In the genomic region with DNA sequence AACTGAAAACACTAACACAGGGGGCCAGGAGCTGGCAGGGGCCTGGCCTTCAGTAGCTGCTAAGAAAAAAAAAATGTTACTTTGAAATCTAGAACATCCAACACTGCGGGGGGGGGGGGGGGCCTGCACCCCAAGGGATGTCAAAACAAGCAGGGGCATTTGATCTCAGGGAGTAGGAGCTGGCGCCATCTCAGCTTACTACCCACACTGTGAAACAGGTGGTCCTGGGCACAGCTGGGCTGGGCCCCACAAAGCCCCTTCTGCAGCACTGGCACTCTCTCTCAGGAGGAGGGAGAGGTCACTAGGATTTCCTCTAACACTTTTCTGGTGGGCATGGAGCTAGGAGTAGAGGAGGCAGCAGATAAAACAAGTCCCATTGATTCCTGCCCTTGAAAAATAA, we compare ENCODE assay signal across 26 mouse cellular contexts. TPM values are rescaled to one million over a fixed set of nuclear protein-coding genes. Genes with fewer than 3 reads are reported as not detected.
A peak's percentile ranks its signal among the peaks of the same experiment; 100 is the strongest.
DNase-seq lines count a peak whose midpoint lies in the region; ATAC-seq and TF ChIP-seq lines count a peak whose summit lies in the region.
"Had no signal": no experiment of that assay in that cellular context is flagged by ENCODE, and none has a peak within 500 bp of the region (broad histone marks: within the 10 kb centered on the region; RNA-seq: fewer than 3 reads in every experiment).

No protein-coding gene starts in this region.

- H3ac ChIP-seq in myocyte (ENCODE audit: control insufficient read depth, insufficient read length) = no peak overlapping the region

- H3K79me2 ChIP-seq in myocyte (ENCODE audit: control insufficient read depth, insufficient read depth) = no peaks in the 10 kb centered on the region

- no peak overlapping the region for H3K4me2 ChIP-seq in kidney, embryonic 16.5 days (replicated peaks; ENCODE audit: low read depth, low read length)
- no peak overlapping the region for H3K4me2 ChIP-seq in myocyte (ENCODE audit: low read depth)
- H3K4me2 ChIP-seq: embryonic facial prominence, embryonic 12.5 days; embryonic facial prominence, embryonic 15.5 days; heart, embryonic 12.5 days; heart, embryonic 15.5 days; hindbrain, embryonic 13.5 days had no signal

- no peak overlapping the region for H3K4me3 ChIP-seq in gastrocnemius, adult 2 months
- no peak overlapping the region for H3K4me3 ChIP-seq in kidney, embryonic 16.5 days (ENCODE audit: low read length)
- H3K4me3 ChIP-seq in myocyte = no peak overlapping the region
- H3K4me3 ChIP-seq: embryonic facial prominence, embryonic 12.5 days; embryonic facial prominence, embryonic 15.5 days; heart, embryonic 12.5 days; heart, embryonic 15.5 days; hindbrain, embryonic 10.5 days; hindbrain, embryonic 13.5 days had no signal

- H3K27ac ChIP-seq in gastrocnemius, adult 2 months = 0 out of 2 replicates have a peak overlapping the region, but pooled peaks have one; percentile 16
- no peak overlapping the region for H3K27ac ChIP-seq in kidney, embryonic 16.5 days (ENCODE audit: low read length)
- H3K27ac ChIP-seq: embryonic facial prominence, embryonic 12.5 days; embryonic facial prominence, embryonic 15.5 days; heart, embryonic 15.5 days; hindbrain, embryonic 13.5 days had no signal

- peak; percentile 39; the same call in 1 of the 2 replicates for ATAC-seq in kidney, embryonic 16.5 days (ENCODE audit: low FRiP score, low TSS enrichment)
- ATAC-seq: activated CD4-positive, CD25-positive, alpha-beta regulatory T cell, adult 4 months; forebrain, embryonic 14.5 days; forebrain, postnatal 0 days; hindbrain, embryonic 16.5 days had no signal

- no peaks in the 10 kb centered on the region for H3K9me3 ChIP-seq in kidney, embryonic 16.5 days (ENCODE audit: low read length)
- H3K9me3 ChIP-seq: embryonic facial prominence, embryonic 12.5 days; embryonic facial prominence, embryonic 15.5 days; heart, embryonic 12.5 days; heart, embryonic 15.5 days; hindbrain, embryonic 10.5 days; hindbrain, embryonic 13.5 days had no signal

- no peak for TF ChIP-seq CTCF in gastrocnemius, adult 2 months (IDR thresholded peaks at IDR 0.05)

- WGBS in kidney, embryonic 16.5 days = 28% methylated on average over 2 of the region's 2 CpGs

- intact Hi-C loops in gastrocnemius, adult 2 months (cut with DNase I) = loop anchor here (5.0 kb wide), 1 partner anchor 47 kb away; no protein-coding TSS in a partner anchor

- H3K27me3 ChIP-seq in kidney, embryonic 16.5 days (ENCODE audit: insufficient read depth, low read length) = 0 out of 2 replicates have a peak, but pooled peaks cover 3% of the 10 kb centered on the region
- no peaks in the 10 kb centered on the region for H3K27me3 ChIP-seq in myocyte (ENCODE audit: control insufficient read depth, insufficient read depth, insufficient read length)
- H3K27me3 ChIP-seq: embryonic facial prominence, embryonic 12.5 days; embryonic facial prominence, embryonic 15.5 days; heart, embryonic 12.5 days; heart, embryonic 15.5 days; hindbrain, embryonic 13.5 days had no signal

- H3K9ac ChIP-seq in kidney, embryonic 16.5 days (replicated peaks; ENCODE audit: low read length) = no peak overlapping the region
- H3K9ac ChIP-seq: embryonic facial prominence, embryonic 12.5 days; embryonic facial prominence, embryonic 15.5 days; forebrain, postnatal 0 days; heart, embryonic 12.5 days; heart, embryonic 15.5 days; hindbrain, embryonic 13.5 days had no signal

- no peak for DNase-seq in gastrocnemius, adult 2 months
- no peak for DNase-seq in gastrocnemius, adult 18-20 months (ENCODE audit: low spot score)
- DNase-seq in kidney, postnatal 4 days = no peak
- DNase-seq in forelimb bud, embryonic 11.5 days (ENCODE audit: low read depth, low spot score) = peak; percentile 9
- no peak for DNase-seq in cerebellum, postnatal 36 days
- DNase-seq: adrenal gland, adult 8-10 months; adrenal gland, postnatal 25 days; cerebellum, adult 11-12 months; cerebellum, adult 8-10 months; cerebellum, postnatal 10 days; forebrain, postnatal 0 days; gastrocnemius, postnatal 14 days; heart, adult 11 months; heart, postnatal 10 days; heart, postnatal 36 days had no signal

- peaks cover 26% of the 10 kb centered on the region for H3K4me1 ChIP-seq in kidney, embryonic 16.5 days (ENCODE audit: insufficient read depth, low read length)

- H3K36me3 ChIP-seq in kidney, embryonic 16.5 days (ENCODE audit: insufficient read depth, low read length) = no peaks in the 10 kb centered on the region
- no peaks in the 10 kb centered on the region for H3K36me3 ChIP-seq in myocyte (ENCODE audit: control insufficient read depth, insufficient read depth)
- H3K36me3 ChIP-seq: embryonic facial prominence, embryonic 12.5 days; embryonic facial prominence, embryonic 15.5 days; heart, embryonic 12.5 days; heart, embryonic 15.5 days; hindbrain, embryonic 10.5 days; hindbrain, embryonic 13.5 days had no signal

- TF ChIP-seq POLR2A in myocyte (IDR thresholded peaks at IDR 0.05; ENCODE audit: insufficient read length, low read depth) = no peak

TF ChIP-seq in myocyte, 11 proteins besides CTCF, POLR2A, EP300 and RAD21:
- TF ChIP-seq E2F4 (IDR thresholded peaks at IDR 0.05; ENCODE audit: insufficient read depth) (no peak), MYOG (IDR thresholded peaks at IDR 0.05; ENCODE audit: control insufficient read depth in 1 of 3, insufficient read depth in 1 of 3, insufficient read length in 2 of 3, low read depth in 2 of 3) (peak in 2 of 3 experiments; percentile 5 to 58), CEBPB (IDR thresholded peaks at IDR 0.05; ENCODE audit: insufficient read depth, poor library complexity, severe bottlenecking) (no peak), TCF12 (IDR thresholded peaks at IDR 0.05; ENCODE audit: insufficient read depth, poor library complexity, severe bottlenecking) (no peak), SRF (IDR thresholded peaks at IDR 0.05; ENCODE audit: control insufficient read depth, insufficient read length, low read depth) (no peak), USF1 (IDR thresholded peaks at IDR 0.05; ENCODE audit: low read depth) (no peak), REST (IDR thresholded peaks at IDR 0.05; ENCODE audit: insufficient read depth, insufficient read length) (no peak), TCF3 (IDR thresholded peaks at IDR 0.05; ENCODE audit: insufficient read length, low read depth) (no peak), POLR2AphosphoS2 (IDR thresholded peaks at IDR 0.05; ENCODE audit: insufficient read length, low read depth) (no peak), MAX (IDR thresholded peaks at IDR 0.05; ENCODE audit: low read depth) (no peak), MYOD1 (IDR thresholded peaks at IDR 0.05; ENCODE audit: control insufficient read depth in 1 of 3, insufficient read length in 2 of 3, low read depth in 2 of 3) (peak in 2 of 3 experiments; percentile 59 to 72)

RNA-seq across cellular contexts. Expression of a gene that starts 39.6 kb away (rescaled TPM):
- total RNA-seq in gastrocnemius, adult 2 months (2021) = 1 to 10 TPM; 3.0 to 6.0 TPM
- total RNA-seq in gastrocnemius, adult 18-20 months (2021) = 1 to 10 TPM; 3.6 to 4.0 TPM
- 6.7 and 8.1 TPM in 2 replicates for polyA plus RNA-seq in kidney, embryonic 16.5 days (2015; fragmentation: Nextera tagmentation; extraction: Ambion mirVana)
- 9.5 TPM for polyA plus RNA-seq in myocyte (2012; fragmentation: generic; extraction: Trizol)
